Mouse (Mus musculus) midbrain, embryonic 12.5 days (tissue): Measurements from ENCODE around the gene Vps35. TPM values are rescaled to one million over a fixed set of nuclear protein-coding genes. Genes with fewer than 3 reads are reported as not detected.

ENCODE experiments used
- ATAC-seq: fragments of 200-750 bp; cut with Nextera tagmentation; 2 replicates; pipeline ENCODE4 v1.8.0; 2017; ENCODE audit warnings: low read depth, moderate TSS enrichment, moderate library complexity; ENCODE audit not compliant: low FRiP score
- H3K27ac ChIP-seq: fragments of 300-500 bp; sonication (generic); replicated peaks from 2 replicates; pipeline ENCODE4 v1.5.1; 2016; ENCODE audit warnings: mild to moderate bottlenecking
- H3K27me3 ChIP-seq: fragments of 300-500 bp; sonication (generic); 2 replicates; pipeline ENCODE4 v1.6.1; 2016; ENCODE audit warnings: mild to moderate bottlenecking
- H3K36me3 ChIP-seq: fragments of 300-500 bp; sonication (generic); 2 replicates; pipeline ENCODE4 v1.6.1; 2016
- H3K4me1 ChIP-seq: fragments of 300-500 bp; sonication (generic); 2 replicates; pipeline ENCODE4 v1.6.1; 2016
- H3K4me2 ChIP-seq: fragments of 300-500 bp; sonication (generic); replicated peaks from 2 replicates; pipeline ENCODE4 v1.6.1; 2016; ENCODE audit warnings: mild to moderate bottlenecking, moderate library complexity
- H3K4me3 ChIP-seq: fragments of 300-500 bp; sonication (generic); 2 replicates; pipeline ENCODE4 v1.5.1; 2016; ENCODE audit warnings: mild to moderate bottlenecking
- H3K9ac ChIP-seq: fragments of 300-500 bp; sonication (generic); replicated peaks from 2 replicates; pipeline ENCODE4 v1.6.1; 2016; ENCODE audit warnings: mild to moderate bottlenecking, moderate library complexity
- H3K9me3 ChIP-seq: fragments of 300-500 bp; sonication (generic); 2 replicates; pipeline ENCODE4 v1.6.1; 2016; ENCODE audit warnings: mild to moderate bottlenecking
- WGBS: fragments of 180-500 bp; shearing (Covaris S2); methylation state at CpG from one replicate; pipeline ENCODE4 v1.1.7; 2016; 5-methylcytosine and 5-hydroxymethylcytosine counted together
- polyA plus RNA-seq: library from polyadenylated mRNA; unstranded; fragments of >200 nt; fragmentation: Nextera tagmentation; extraction: Ambion mirVana; gene quantifications from 2 replicates; pipeline ENCODE4 v1.2.1, GENCODE M21; 2016

Vps35 gene
- 171 and 180 TPM in 2 replicates for polyA plus RNA-seq

DNA sequence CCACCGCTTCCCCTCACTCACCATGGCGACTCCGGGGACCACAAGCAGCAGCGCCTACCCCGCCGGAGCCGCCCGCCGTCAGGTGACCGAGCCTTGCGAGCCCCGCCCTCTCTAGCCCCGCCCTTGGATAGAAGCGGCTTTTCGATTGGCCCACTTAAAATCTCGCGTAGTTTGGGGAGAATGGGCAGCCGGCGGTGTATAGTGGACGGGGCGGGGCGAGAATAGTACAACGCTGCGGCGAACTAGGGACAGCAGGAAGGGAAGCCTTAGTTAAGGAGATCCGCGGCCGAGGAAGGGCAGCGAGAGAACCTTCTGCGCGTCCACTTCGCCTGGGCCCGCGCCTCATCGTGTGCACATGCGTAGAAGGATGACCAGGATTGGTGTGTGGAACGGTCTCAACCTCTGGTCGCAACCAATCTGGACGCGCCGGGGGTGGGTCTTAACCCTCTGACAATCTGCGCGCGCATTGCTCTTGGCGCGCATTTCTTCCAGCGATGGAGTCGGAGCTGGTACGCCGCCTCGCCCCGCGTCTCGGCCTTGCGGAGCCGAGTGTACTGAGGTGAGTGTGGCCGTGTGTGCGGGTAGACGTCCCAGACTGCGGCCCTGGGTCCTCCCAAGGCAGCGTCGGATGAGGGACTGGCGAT is at the start of gene Vps35, which contains the start of gene Orc6:
TSS of gene Vps35 (minus strand) at position 369 of the 644 bp plus-strand sequence.
TSS of gene Orc6 (plus strand) at position 199 of the 644 bp plus-strand sequence.
- Histone ChIP-seq H3K4me3 (peak within 1 kb of the TSS; percentile 95), H3K9me3 (no peaks in the 10 kb centered on the region), H3K4me1 (peaks cover 31% of the 10 kb centered on the region), H3K27ac (peak within 1 kb of the TSS; percentile 97), H3K27me3 (no peaks in the 10 kb centered on the region), H3K4me2 (peak within 1 kb of the TSS; percentile 81), H3K36me3 (peaks cover 19% of the 10 kb centered on the region), H3K9ac (peak within 1 kb of the TSS; percentile 92)
- peak; percentile 98 for ATAC-seq
- WGBS = under 1% methylated on average over 63 of the region's 63 CpGs

DNA sequence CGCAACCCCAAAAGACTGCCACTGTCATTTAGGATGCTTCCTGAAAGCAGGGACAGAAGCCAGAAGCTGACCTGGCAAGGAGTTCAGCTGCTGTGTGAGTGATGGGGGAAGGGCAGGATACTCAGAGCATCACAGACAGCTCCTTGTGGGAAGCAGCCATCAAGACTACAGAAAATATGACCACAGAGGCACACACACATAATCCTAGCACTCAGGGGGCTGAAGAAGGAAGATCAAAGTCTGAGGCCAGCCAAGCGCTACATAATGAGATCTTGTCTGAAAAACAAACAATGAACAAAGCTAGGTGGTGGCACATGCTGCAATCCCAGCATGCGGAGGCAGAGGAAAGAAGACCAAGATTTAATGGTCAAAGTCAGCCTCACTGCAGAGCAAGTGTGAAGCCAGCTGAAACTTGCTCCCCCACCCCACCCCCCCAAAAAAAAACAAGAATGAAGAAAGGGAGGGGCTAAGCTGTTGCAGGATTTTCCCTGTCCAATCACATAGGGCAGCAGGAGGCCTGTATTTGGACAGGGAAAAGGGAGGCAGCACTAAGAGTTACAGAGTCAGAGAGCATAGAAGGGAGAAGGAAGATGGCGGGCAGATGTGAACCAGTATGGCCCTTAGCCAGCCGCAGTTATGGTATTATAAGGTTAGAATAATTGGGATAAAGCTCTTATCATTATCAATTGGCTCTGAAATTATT is 40.4 kb upstream of the Vps35 start:
- 62% methylated on average over 5 of the region's 5 CpGs for WGBS
- H3K27ac ChIP-seq = peak overlapping the region; percentile 32; the same call in 1 of the 2 replicates

DNA sequence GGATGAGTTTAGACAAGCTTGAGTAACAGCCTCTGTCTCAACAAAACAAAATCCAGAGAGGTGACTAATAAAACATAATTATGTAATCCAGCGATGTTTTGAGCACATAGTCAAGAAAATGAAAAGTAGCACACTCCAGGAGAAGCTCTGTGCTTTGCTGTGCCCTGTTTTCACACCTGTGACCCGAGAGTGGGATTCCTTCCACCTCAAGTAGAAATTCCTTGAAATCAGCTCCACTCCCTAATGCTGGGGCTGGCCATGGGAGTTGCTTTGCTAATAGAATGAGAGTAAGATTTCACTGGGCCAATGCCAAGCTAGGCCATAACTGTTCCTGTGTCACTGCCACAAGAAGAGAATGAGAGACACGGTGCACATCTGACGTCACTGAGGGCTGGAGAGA is 38.1 kb upstream of the Vps35 start:
- no peak overlapping the region for H3K9ac ChIP-seq
- no peaks in the 10 kb centered on the region for H3K27me3 ChIP-seq
- H3K9me3 ChIP-seq = no peaks in the 10 kb centered on the region
- peaks cover 6% of the 10 kb centered on the region; the same call in 1 of the 2 replicates for H3K4me1 ChIP-seq
- H3K36me3 ChIP-seq = no peaks in the 10 kb centered on the region
- no peak for ATAC-seq
- H3K4me3 ChIP-seq = no peak overlapping the region
- no peak overlapping the region for H3K27ac ChIP-seq
- no peak overlapping the region for H3K4me2 ChIP-seq
- WGBS = 82% methylated on average over 4 of the region's 4 CpGs

More for the DNA sequence above, 40.4 kb upstream of the Vps35 start:
- H3K27me3 ChIP-seq = no peaks in the 10 kb centered on the region
- H3K4me2 ChIP-seq = no peak overlapping the region
- H3K9me3 ChIP-seq = no peaks in the 10 kb centered on the region
- H3K9ac ChIP-seq = no peak overlapping the region
- H3K4me3 ChIP-seq = no peak overlapping the region
- H3K36me3 ChIP-seq = no peaks in the 10 kb centered on the region
- peaks cover 6% of the 10 kb centered on the region; the same call in 1 of the 2 replicates for H3K4me1 ChIP-seq
- no peak for ATAC-seq

DNA sequence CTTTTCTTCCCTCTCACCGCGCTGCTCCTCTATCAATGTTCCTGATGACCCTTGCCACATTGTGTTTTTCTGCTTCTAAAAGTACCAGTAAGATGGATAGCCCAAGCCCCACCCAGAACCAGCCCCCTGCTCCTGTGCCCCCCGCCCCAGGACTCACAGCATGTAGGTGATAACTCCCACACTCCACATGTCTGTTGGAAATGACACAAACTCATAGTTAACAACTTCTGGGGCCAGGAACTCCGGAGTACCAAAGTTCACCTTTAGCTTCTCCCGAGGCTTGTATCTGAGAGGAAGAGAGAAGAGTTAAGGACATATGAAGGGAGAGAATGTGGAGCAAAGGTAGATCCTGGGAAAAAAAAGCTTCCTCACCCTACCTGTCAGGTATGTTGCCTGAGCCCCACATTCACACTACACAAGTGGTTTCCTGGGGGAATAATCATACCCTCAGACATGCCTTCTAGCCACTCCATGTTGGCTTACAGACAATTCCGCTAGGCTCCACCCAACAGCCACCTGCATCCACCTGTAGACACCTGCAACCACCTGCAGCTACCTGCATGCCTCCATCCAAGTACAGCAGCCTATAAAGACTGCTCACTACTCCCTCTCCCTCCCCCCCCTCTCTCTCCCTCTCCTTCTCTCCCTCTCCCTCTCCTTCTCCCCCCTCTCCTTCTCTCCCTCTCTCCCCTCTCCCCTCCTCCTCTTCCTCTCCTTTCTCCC is 36.8 kb upstream of the Vps35 start:
- no peaks in the 10 kb centered on the region for H3K27me3 ChIP-seq
- WGBS = 80% methylated on average over 6 of the region's 6 CpGs
- ATAC-seq = no peak

DNA sequence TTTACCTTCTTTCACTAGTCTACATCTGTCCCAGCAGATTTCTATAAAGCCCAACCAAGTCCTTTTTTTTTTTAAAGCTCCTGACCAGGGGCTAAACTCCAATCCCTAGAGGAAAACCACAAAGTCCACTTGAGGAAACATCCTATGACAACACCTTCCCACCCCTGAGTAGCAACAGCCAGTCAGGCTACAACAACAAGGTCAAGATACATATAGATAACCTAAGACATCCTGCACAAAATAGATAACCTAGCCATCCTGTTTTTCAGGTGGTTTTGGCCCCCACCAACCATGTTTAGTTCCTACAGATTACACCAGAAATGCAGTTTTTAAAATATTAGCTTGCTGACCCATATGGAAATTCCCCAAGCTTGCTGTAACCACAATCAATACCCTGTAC is 35.5 kb upstream of the Vps35 start:
- Histone ChIP-seq H3K27me3 (no peaks in the 10 kb centered on the region), H3K4me2 (no peak overlapping the region), H3K4me1 (peaks cover 4% of the 10 kb centered on the region; the same call in 1 of the 2 replicates), H3K36me3 (no peaks in the 10 kb centered on the region), H3K27ac (no peak overlapping the region), H3K4me3 (no peak overlapping the region), H3K9me3 (no peaks in the 10 kb centered on the region), H3K9ac (no peak overlapping the region)
- ATAC-seq = no peak

More for the DNA sequence above, 36.8 kb upstream of the Vps35 start:
- H3K4me2 ChIP-seq = no peak overlapping the region
- no peak overlapping the region for H3K4me3 ChIP-seq
- H3K27ac ChIP-seq = no peak overlapping the region
- H3K4me1 ChIP-seq = peaks cover 6% of the 10 kb centered on the region; the same call in 1 of the 2 replicates
- no peaks in the 10 kb centered on the region for H3K36me3 ChIP-seq
- no peak overlapping the region for H3K9ac ChIP-seq
- H3K9me3 ChIP-seq = no peaks in the 10 kb centered on the region

DNA sequence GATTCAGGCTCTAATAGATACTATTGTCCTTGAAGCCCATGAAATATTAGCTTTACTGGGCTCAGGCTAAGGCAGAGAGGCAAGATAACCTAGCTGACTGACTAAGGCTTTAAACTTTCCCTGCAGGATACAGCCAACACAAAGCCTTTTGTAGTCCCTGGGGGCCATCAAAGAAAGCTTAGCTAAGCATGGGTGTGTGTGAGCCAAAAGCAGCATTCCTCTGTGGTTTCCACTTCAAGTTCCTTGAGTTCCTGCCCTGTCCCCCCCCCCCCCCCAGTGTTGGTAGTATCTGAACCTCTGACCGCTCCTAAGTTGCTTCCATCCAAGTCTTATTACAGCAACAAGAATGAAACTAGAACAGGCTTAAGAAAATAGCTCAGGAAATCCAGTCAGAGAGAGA is 29.9 kb upstream of the Vps35 start:
- no peak for ATAC-seq
- H3K4me2 ChIP-seq = no peak overlapping the region
- H3K4me1 ChIP-seq = no peaks in the 10 kb centered on the region
- H3K9me3 ChIP-seq = no peaks in the 10 kb centered on the region
- no peak overlapping the region for H3K27ac ChIP-seq
- no peak overlapping the region for H3K4me3 ChIP-seq
- H3K36me3 ChIP-seq = no peaks in the 10 kb centered on the region
- no peaks in the 10 kb centered on the region for H3K27me3 ChIP-seq
- WGBS = 54% methylated on average over 1 of the region's 1 CpGs
- no peak overlapping the region for H3K9ac ChIP-seq

DNA sequence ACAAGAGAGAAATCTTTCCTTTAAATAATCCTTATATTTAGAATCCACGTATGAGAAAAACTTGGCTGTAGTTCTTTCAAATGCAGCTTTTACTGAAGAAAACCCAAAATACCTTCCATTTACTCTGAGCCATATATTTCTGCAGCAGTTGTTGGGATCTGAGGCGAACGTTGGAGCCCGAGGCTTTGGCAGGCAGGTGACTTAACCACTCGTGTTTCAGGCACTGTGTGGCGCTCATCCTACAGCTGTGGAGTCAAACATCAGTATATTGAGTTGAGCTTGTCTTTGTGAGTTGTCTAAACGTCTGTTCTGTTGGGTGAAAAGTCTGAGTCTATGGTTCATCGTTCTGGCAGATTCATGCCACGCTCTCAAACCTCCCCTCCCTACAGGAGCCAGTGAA is 27.4 kb upstream of the Vps35 start:
- Histone ChIP-seq H3K4me2 (no peak overlapping the region), H3K4me1 (no peaks in the 10 kb centered on the region), H3K27me3 (no peaks in the 10 kb centered on the region), H3K36me3 (no peaks in the 10 kb centered on the region), H3K9ac (no peak overlapping the region), H3K4me3 (no peak overlapping the region), H3K9me3 (no peaks in the 10 kb centered on the region), H3K27ac (no peak overlapping the region)
- ATAC-seq = no peak
- 78% methylated on average over 9 of the region's 9 CpGs for WGBS

DNA sequence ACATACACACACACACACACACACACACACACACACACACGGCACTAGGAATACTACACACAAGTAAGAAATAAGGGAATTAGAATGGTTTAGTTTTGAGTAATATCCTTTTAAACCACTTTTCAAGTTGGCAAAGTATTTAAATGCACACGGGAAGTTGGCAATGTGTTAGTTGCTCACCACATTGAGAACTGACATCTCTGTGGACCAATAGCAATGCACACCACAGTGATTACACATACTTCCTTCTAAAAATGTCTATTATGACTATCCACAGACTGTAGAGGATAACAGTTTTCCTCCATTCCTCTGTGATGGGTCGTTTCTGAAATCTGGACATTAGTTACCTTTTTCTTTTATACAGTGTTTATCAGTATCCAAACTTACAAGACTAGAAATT is 23.5 kb upstream of the Vps35 start:
- H3K4me3 ChIP-seq = no peak overlapping the region
- no peaks in the 10 kb centered on the region for H3K36me3 ChIP-seq
- 84% methylated on average over 3 of the region's 3 CpGs for WGBS
- H3K4me2 ChIP-seq = no peak overlapping the region
- no peak overlapping the region for H3K9ac ChIP-seq
- no peaks in the 10 kb centered on the region for H3K4me1 ChIP-seq
- peaks cover 8% of the 10 kb centered on the region; the same call in 1 of the 2 replicates for H3K9me3 ChIP-seq
- no peak for ATAC-seq
- H3K27ac ChIP-seq = no peak overlapping the region
- no peaks in the 10 kb centered on the region for H3K27me3 ChIP-seq

DNA sequence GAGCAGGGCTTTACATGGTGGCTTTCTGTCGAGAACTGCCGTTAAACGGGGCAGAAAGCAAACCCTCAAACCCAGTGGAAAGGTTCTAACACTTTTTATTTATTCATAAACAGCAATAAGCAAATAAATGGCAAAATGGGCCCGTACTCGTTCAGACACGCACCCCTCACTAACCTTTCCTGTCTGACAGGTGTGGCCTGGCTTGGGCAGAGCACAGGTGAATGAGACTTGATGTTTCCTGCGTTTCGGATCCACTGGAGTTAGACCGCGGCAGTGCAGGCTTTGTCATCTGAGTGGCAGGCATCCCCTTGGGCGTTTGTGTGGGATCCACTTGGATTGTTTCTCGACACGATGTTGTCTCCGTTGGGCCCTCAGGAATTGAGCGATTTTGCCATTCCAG is 22.4 kb upstream of the Vps35 start:
- 87% methylated on average over 15 of the region's 15 CpGs for whole genome bisulfite sequencing
- no peak for ATAC-seq

DNA sequence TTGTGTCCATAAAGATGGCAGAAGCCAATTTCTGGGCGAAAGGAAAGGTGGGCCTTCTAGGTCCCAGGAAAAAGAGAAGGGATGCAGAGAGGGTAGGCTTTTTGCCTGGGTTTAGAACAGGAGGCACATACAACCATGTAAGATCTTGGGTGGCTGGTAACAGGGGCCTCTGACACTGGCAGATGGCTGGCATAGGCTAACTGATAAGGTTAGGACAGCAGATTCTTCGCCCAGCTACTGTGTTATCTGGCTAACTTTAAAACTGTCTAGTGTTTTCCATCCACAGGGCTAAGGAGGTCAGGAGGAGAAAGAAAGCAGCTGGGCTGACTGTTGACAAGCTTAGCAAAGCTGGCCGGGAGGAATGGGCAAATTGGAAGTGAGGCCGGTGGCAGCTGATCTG is 18.9 kb upstream of the Vps35 start:
- WGBS = 95% methylated on average over 4 of the region's 4 CpGs
- H3K4me2 ChIP-seq = no peak overlapping the region
- H3K4me3 ChIP-seq = no peak overlapping the region
- no peaks in the 10 kb centered on the region for H3K36me3 ChIP-seq
- no peaks in the 10 kb centered on the region for H3K4me1 ChIP-seq
- peaks cover 9% of the 10 kb centered on the region; the same call in 1 of the 2 replicates for H3K9me3 ChIP-seq
- H3K9ac ChIP-seq = no peak overlapping the region
- no peak for ATAC-seq
- no peak overlapping the region for H3K27ac ChIP-seq
- no peaks in the 10 kb centered on the region for H3K27me3 ChIP-seq

More for the DNA sequence above, 22.4 kb upstream of the Vps35 start:
- Histone ChIP-seq H3K36me3 (no peaks in the 10 kb centered on the region), H3K4me3 (no peak overlapping the region), H3K9me3 (peaks cover 9% of the 10 kb centered on the region; the same call in 1 of the 2 replicates), H3K27ac (no peak overlapping the region), H3K4me1 (no peaks in the 10 kb centered on the region), H3K9ac (no peak overlapping the region), H3K27me3 (no peaks in the 10 kb centered on the region), H3K4me2 (no peak overlapping the region)

DNA sequence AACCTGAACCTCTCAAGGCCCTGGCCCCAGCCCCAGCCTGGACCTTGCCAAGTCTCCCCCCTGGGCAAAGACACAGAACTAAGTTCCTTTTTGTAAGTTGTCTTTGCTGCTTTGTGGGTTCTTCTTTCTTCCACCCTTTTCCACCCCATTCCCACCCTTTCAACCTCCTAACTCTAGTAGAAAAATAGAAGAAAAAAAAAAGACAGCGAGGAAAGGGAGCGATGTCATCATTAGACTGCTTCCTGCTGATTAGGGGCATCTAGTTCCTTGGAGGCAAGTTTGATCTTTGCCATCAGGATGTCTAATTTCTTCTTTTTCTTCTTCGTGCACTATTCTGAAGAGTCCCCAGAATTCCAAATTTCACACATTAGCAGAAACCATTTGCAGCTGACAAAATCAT is 13.4 kb upstream of the Vps35 start:
- WGBS = 83% methylated on average over 3 of the region's 3 CpGs
- Histone ChIP-seq H3K27ac (no peak overlapping the region), H3K4me2 (no peak overlapping the region), H3K36me3 (peaks cover 8% of the 10 kb centered on the region), H3K4me1 (no peaks in the 10 kb centered on the region), H3K9me3 (peaks cover under 1% of the 10 kb centered on the region; the same call in 1 of the 2 replicates), H3K4me3 (no peak overlapping the region), H3K27me3 (no peaks in the 10 kb centered on the region), H3K9ac (no peak overlapping the region)
- ATAC-seq = no peak

DNA sequence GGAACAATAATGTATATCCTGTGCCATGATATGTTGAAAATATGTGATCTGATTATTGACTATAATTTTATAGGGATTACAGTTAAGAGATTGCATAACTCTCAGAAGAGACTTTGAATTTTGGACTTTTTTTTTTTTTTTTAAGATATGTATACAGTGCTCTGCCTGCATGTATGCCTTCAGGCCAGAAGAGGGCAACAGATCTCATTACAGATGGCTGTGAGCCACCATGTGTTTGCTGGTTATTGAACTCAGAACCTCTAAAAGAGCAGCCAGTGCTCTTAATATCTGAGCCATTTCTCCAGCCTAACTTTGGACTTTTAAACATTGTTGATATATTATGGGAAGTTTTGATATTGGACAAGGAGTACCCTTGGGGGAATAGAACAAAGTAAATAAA is 12.1 kb upstream of the Vps35 start:
- Histone ChIP-seq H3K4me1 (no peaks in the 10 kb centered on the region), H3K27me3 (no peaks in the 10 kb centered on the region)
- no peak for ATAC-seq

More for the DNA sequence above, 12.1 kb upstream of the Vps35 start:
- Histone ChIP-seq H3K27ac (no peak overlapping the region), H3K4me3 (no peak overlapping the region), H3K9ac (no peak overlapping the region), H3K36me3 (peaks cover 20% of the 10 kb centered on the region), H3K4me2 (no peak overlapping the region), H3K9me3 (no peaks in the 10 kb centered on the region)
